Mouse (Mus musculus) liver, embryonic 14.5 days (tissue): ENCODE data around the gene Cdc123. TPM values are rescaled to one million over a fixed set of nuclear protein-coding genes. Genes with fewer than 3 reads are reported as not detected.

Source experiments
- ATAC-seq: fragments of 200-750 bp; cut with Nextera tagmentation; 2 replicates; pipeline ENCODE4 v1.8.0; 2017; ENCODE audit warnings: moderate number of reproducible peaks, mild to moderate bottlenecking, moderate library complexity; ENCODE audit not compliant: insufficient read depth
- DNase-seq, 3 experiments: peaks; one replicate each; pipeline ENCODE4 v3.0.0-alpha.2; 2012 to 2013; ENCODE audit warnings: low read depth in 3 of 3, low spot score in 3 of 3
- H3K27ac ChIP-seq: fragments of 300-500 bp; sonication (generic); 2 replicates; pipeline ENCODE4 v1.5.1; 2014; ENCODE audit warnings: moderate library complexity, mild to moderate bottlenecking, control low read depth, inconsistent platforms
- H3K27me3 ChIP-seq: fragments of 300-500 bp; sonication (generic); 2 replicates; pipeline ENCODE4 v1.6.1; 2014; ENCODE audit warnings: mild to moderate bottlenecking, low read length, moderate library complexity; ENCODE audit not compliant: control insufficient read depth, insufficient read depth
- H3K36me3 ChIP-seq: fragments of 300-500 bp; sonication (generic); replicated peaks from 2 replicates; pipeline ENCODE4 v1.6.1; 2014; ENCODE audit warnings: low read depth; ENCODE audit not compliant: control insufficient read depth, insufficient read depth
- H3K4me1 ChIP-seq, 2 experiments: fragments of 200-500 bp in 1 of 2; fragments of 300-500 bp in 1 of 2; sonication (generic) in 1 of 2; replicated peaks; 2 replicates each; pipeline ENCODE4 v1.6.1; 2012 to 2014; ENCODE audit warnings: antibody characterized with exemption in 1 of 2, inconsistent platforms in 1 of 2, low read length in 1 of 2; ENCODE audit not compliant: control insufficient read depth in 2 of 2, insufficient read depth in 2 of 2
- H3K4me2 ChIP-seq: fragments of 300-500 bp; sonication (generic); 2 replicates; pipeline ENCODE4 v1.6.1; 2014; ENCODE audit warnings: low read depth, mild to moderate bottlenecking, control low read depth, moderate library complexity
- H3K4me3 ChIP-seq, 2 experiments: fragments of 200-500 bp in 1 of 2; fragments of 300-500 bp in 1 of 2; sonication (generic) in 1 of 2; 2 replicates each; pipeline ENCODE4 v1.5.1; 2012 to 2014; ENCODE audit warnings: low read depth in 2 of 2, low read length in 2 of 2, mild to moderate bottlenecking in 2 of 2, control low read depth in 1 of 2, inconsistent platforms in 1 of 2, moderate library complexity in 1 of 2; ENCODE audit not compliant: insufficient read depth in 1 of 2
- H3K9ac ChIP-seq: fragments of 300-500 bp; sonication (generic); replicated peaks from 2 replicates; pipeline ENCODE4 v1.6.1; 2014; ENCODE audit warnings: mild to moderate bottlenecking, control low read depth, moderate library complexity
- H3K9me3 ChIP-seq: fragments of 300-500 bp; sonication (generic); 2 replicates; pipeline ENCODE4 v1.6.1; 2016; ENCODE audit warnings: low read length, mixed read lengths; ENCODE audit not compliant: control insufficient read depth
- CTCF ChIP-seq: IDR thresholded peaks from 2 replicates; pipeline ENCODE4 v1.5.1; 2016; ENCODE audit warnings: antibody characterized with exemption, low read depth, control low read depth
- EP300 ChIP-seq: IDR thresholded peaks from 2 replicates; pipeline ENCODE4 v1.6.1; 2016; ENCODE audit warnings: antibody characterized with exemption, low read depth
- WGBS: fragments of 180-500 bp; shearing (Covaris S2); extraction: QIAGEN DNeasy Blood & Tissue Kit; methylation state at CpG from one replicate; pipeline ENCODE4 v1.1.7; 2014; ENCODE audit not compliant: insufficient replicate concordance; 5-methylcytosine and 5-hydroxymethylcytosine counted together
- polyA plus RNA-seq, 2 experiments: library from polyadenylated mRNA; depleted of rRNA in 1 of 2; stranded (reverse) in 1 of 2; unstranded in 1 of 2; fragments of >200 nt; fragmentation: Nextera tagmentation in 1 of 2; extraction: Ambion mirVana in 1 of 2; gene quantifications; 2 replicates each; pipeline versions ENCODE4 v1.2.1 to v1.2.3; 2012 to 2014

Gene Cdc123
- polyA plus RNA-seq, 2 experiments: 112 to 135 TPM

- ATAC-seq (no peak), DNase-seq (no peak)
- TF ChIP-seq CTCF (no peak), EP300 (no peak)
- Histone ChIP-seq H3K4me3 (no peak overlapping the region), H3K9ac (no peak overlapping the region), H3K9me3 (no peaks in the 10 kb centered on the region), H3K4me1 (no peaks in the 10 kb centered on the region), H3K27ac (no peak overlapping the region), H3K36me3 (no peaks in the 10 kb centered on the region), H3K27me3 (no peaks in the 10 kb centered on the region), H3K4me2 (no peak overlapping the region)
- WGBS: 68% methylated on average over 8 of the region's 8 CpGs
These were observed 84.4 kb downstream of the Cdc123 start for GRCm38 (mm10) chr2:5760479-5761008.

- Histone ChIP-seq H3K36me3 (no peaks in the 10 kb centered on the region), H3K9ac (no peak overlapping the region), H3K27ac (no peak overlapping the region), H3K4me1 (no peaks in the 10 kb centered on the region), H3K4me3 (no peak overlapping the region), H3K27me3 (no peaks in the 10 kb centered on the region), H3K9me3 (no peaks in the 10 kb centered on the region), H3K4me2 (no peak overlapping the region)
- no peak for DNase-seq
- 77% methylated on average over 2 of the region's 2 CpGs for WGBS
- TF ChIP-seq EP300 (no peak), CTCF (no peak)
- ATAC-seq: no peak
These were observed 86.4 kb downstream of the Cdc123 start for GRCm38 (mm10) chr2:5758569-5758968.

- Histone ChIP-seq H3K4me2 (no peak overlapping the region), H3K9me3 (no peaks in the 10 kb centered on the region), H3K4me3 (no peak overlapping the region), H3K9ac (no peak overlapping the region), H3K36me3 (no peaks in the 10 kb centered on the region), H3K4me1 (no peaks in the 10 kb centered on the region), H3K27me3 (no peaks in the 10 kb centered on the region), H3K27ac (no peak overlapping the region)
- DNase-seq: no peak
- no peak for ATAC-seq
- WGBS: 64% methylated on average over 3 of the region's 3 CpGs
- TF ChIP-seq EP300: no peak
- no peak for TF ChIP-seq CTCF
These were observed 94.1 kb downstream of the Cdc123 start for GRCm38 (mm10) chr2:5750872-5751271.

- no peaks in the 10 kb centered on the region for H3K4me1 ChIP-seq
- H3K36me3 ChIP-seq: no peaks in the 10 kb centered on the region
- H3K27ac ChIP-seq: no peak overlapping the region
- 62% methylated on average over 6 of the region's 6 CpGs for WGBS
- TF ChIP-seq CTCF: no peak
- no peak for TF ChIP-seq EP300
- no peak overlapping the region for H3K9ac ChIP-seq
- DNase-seq: no peak
- no peak for ATAC-seq
- H3K27me3 ChIP-seq: no peaks in the 10 kb centered on the region
- H3K9me3 ChIP-seq: no peaks in the 10 kb centered on the region
- no peak overlapping the region for H3K4me3 ChIP-seq
- no peak overlapping the region for H3K4me2 ChIP-seq
These were observed 95.8 kb downstream of the Cdc123 start for GRCm38 (mm10) chr2:5749210-5749609.

GRCm38 (mm10) chr2:5747545-5748043 is 97.4 kb downstream of the Cdc123 start:
- ATAC-seq (no peak), DNase-seq (no peak)
- Histone ChIP-seq H3K4me1 (no peaks in the 10 kb centered on the region), H3K4me3 (no peak overlapping the region), H3K27ac (no peak overlapping the region), H3K9me3 (no peaks in the 10 kb centered on the region), H3K27me3 (no peaks in the 10 kb centered on the region), H3K9ac (no peak overlapping the region), H3K4me2 (no peak overlapping the region), H3K36me3 (no peaks in the 10 kb centered on the region)
- 48% methylated on average over 5 of the region's 5 CpGs for WGBS
- TF ChIP-seq CTCF (no peak), EP300 (no peak)
